Mouse (Mus musculus): ENCODE results near the gene Asb17. TPM values are rescaled to one million over a fixed set of nuclear protein-coding genes. Genes with fewer than 3 reads are reported as not detected.
A peak's percentile ranks its signal among the peaks of the same experiment; 100 is the strongest.
"Not testable (repeated sequence)": the region's sequence is repeated elsewhere in the genome, so short reads cannot be mapped to it uniquely, and the experiment has no call there.

The Asb17 gene
- total RNA-seq (2022) = not detected

DNA sequence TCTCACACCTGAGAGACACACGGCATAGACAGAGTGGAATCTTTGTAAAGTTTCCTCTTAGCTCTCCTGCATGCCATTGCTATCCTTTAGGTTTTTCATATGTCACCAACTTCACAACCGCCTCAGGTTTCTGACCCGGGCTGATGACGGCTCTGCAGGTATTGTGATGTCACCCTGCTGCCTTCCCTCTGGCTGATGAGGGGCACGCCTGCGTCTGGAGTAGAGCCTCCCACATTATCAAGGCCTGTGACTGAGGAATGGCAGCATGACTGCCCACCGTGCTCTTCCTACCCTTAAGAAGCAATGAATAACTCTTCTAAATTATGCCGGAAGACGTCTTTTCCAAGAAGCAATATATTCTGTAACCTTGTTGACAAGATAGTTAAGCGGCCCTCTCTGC is at the start of gene Asb17:
Asb17 (plus strand) TSS at position 180 of the 400 bp plus-strand sequence.
- DNase-seq (ENCODE audit: low spot score) = no peak

DNA sequence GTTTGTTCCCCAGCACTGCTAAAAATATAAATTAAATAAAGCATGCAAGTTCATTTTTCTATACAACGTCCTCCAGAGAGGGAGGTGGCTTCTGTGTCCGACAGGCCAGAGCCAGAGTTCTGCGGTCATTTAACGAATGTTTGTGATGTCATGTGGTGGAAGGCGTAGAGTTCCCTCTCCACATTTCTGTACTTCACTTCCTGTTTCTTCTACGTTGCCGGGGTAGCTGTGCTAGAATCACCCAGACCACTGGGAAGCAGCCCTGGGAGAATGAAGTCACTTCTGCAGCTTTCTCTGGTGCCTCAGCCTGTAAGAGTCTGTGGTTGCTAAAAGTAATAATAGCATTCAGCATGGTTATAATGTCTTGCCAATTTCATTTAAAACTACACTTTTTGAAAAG is 46.4 kb upstream of the Asb17 start:
- DNase-seq (ENCODE audit: low spot score) = no peak

DNA sequence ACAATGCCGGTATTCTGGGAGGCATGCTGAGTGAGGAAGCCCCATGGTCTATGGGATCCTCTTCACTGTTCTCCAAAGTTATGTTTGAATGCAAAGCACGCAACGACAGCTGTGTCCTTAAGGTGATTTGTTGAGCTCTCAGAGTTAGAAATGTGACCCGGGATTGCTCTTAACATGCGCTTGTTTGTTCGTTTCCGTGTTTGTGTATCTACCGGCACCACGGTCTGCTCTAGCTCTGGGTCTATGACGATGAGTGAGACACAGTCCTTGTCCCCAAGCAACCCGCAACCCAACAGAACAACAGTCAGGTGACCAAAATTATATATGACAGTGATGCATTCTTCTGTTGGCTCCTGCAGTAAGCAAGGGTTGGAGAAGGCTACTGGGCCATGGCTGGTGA is 44.4 kb upstream of the Asb17 start:
- no peak for DNase-seq (ENCODE audit: low spot score)

DNA sequence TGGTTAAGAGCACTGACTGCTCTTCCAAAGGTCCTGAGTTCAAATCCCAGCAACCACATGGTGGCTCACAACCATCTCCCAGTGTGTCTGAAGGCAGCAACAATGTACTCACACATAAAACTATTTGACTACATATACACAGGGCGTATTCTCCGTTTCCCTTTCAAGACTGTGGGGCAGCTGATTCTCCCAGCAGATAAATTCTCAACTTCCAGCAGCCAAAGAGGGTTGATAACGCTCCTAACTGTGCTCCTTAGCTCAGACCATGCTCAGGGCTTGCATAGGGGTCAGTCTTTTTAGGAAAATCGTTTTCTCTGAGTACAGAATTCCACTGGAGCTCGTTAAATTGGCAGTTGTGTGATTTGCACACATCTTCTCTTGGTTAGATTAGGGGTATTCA is 43.3 kb upstream of the Asb17 start:
- no peak for DNase-seq (ENCODE audit: low spot score)

DNA sequence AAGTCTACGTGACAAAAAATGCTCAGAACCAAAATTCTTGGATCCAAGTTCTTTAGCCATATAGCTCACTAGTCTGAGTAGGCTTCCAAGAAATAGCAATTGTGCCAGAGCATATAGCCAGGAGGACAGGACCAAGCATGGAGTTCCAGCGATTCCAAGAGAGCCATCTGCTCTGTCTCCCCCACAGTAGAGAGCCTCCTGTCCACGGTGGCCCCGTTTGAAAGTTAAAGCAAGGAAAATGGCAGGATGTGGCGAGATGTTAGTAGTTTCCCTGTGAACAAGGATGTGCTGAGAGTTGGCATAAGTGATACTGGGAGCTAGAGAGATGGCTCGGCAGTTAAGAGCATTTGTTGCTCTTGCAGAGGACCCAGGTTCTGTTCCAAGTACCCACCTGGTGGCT is 42.5 kb upstream of the Asb17 start:
- no peak for DNase-seq (ENCODE audit: low spot score)

DNA sequence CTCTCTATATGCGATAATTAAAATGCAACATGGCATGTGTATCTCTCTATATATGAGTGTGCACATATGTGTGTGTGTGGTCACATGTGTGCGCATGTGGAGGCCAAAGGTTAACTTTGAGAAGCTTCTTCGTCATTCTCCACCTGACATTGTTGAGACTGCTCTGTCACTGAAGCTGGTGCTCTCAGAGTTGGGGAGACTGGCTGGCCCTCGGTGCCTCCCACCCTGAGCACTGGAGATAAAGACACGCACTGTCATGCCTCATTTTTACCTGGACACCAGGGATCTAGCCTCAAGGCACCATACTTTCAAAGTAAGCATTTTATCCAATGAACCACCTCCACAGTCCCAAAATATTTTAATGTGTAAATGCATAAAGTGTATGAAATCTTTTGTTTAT is 41.4 kb upstream of the Asb17 start:
- no peak for DNase-seq (ENCODE audit: low spot score)

DNA sequence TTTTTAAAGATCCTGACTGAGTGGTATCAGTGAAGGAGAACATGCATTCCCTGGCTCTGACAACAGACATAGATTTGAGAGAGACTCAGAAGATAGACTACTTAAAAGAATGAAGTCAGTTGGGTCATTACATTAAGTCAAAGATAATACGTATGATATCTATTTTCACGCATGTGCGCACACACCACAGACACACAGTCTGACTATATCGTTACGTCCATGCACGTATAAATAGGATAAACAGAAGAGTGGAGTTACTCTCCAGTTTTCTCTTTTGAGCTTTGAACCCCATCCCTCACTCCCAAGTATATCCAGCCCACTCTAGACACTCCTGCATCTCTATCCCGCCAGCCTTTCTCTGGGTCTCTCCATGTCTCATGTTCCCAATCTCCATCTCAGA is 40.0 kb upstream of the Asb17 start:
- no peak for DNase-seq (ENCODE audit: low spot score)

DNA sequence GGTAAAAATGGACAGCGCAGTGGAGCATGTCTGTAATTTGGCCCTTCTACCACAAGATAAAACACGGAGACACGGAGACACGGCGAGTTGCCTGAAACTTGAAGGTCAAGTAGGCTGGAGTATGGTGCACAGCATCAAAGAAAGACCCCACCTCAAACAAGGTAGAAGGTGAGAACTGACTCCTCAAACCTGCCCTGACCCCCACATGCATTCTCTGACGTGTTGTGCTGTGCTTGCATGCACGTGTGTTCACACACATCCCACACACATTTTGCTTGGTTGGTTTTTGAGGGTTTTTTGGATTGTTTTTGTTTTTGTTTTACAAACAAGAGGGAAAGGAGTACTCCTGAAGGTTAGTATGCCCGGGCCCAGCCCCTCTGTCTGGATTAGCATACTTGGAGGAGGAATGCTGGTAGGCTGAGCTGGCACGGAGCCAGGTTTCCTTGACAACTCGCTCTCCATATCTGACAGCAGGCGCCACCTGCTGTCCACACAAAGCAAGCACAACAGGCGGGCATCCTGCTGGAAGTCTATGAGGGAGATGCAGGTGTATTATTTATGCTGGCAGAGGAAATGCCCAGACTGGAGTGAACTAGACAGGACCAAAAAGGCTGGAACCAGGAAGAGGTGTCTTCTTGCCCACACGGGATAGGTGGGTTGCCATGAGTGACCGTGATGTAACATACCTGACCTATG is 37.8 kb upstream of the Asb17 start:
- DNase-seq (ENCODE audit: low spot score) = peak; percentile 61

DNA sequence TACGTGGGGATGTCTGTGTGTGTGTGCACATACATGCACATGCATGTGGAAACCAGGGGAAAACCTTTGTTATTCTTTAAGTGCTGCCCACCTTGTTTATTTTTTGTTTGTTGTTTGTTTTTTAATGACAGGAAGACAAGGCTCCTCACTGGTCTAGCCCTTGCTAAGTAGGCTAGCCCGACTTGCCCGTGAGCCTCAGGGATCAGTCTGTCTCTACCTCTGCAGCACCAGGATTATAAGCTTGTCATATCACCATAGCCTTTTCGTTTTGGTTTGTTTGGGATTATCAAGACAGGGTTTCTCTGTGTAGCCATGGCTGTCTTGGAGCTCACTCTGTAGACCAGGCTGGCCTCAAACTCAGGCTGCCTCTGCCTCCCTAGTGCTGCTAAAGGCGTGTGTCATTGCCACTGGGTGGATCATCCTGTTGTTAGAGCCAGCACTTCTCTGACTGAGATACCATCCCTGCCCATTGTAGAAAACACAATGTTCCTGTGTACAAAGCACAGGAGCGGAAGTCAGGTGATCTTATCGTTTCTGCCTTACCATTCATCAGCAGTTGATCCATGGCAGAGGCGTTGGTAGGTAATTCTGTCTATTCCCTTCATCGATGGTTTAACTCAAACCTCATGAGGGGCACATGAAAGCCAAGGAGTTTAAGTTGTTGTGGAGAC is 37.1 kb upstream of the Asb17 start:
- no peak for DNase-seq (ENCODE audit: low spot score)

DNA sequence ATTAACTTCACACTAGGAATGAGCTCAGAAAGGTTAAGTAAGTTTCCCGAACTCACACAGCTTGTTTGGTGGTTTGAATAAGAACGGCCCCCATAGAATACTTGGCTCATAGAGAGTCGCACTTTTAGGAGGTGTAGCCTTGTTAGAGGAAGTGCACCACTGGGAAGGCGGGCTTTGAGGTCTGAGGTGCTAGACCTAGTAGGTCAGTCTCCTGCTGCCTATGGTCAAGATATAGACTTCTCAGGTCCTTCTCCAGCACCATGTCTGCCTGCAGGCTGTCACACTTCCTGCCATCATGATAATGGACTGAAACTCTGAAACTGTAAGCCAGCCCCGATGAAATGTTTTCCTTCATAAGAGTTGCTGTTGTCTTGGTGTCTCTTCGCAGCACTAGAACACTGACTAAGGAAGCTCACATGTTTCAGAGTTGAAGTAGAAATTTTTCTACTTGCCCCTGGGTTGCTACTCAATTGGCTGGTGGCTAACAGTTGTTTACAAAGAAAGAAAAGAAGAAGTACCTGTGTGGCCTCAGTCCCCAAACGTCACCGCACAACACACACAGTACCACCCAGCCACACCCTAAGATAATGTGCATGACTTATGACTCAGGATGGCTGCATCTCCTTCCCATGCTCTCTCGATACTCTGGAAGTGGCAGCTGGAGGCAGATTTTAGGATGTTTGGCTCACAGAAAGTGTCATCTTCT is 36.4 kb upstream of the Asb17 start:
- DNase-seq (ENCODE audit: low spot score) = no peak

DNA sequence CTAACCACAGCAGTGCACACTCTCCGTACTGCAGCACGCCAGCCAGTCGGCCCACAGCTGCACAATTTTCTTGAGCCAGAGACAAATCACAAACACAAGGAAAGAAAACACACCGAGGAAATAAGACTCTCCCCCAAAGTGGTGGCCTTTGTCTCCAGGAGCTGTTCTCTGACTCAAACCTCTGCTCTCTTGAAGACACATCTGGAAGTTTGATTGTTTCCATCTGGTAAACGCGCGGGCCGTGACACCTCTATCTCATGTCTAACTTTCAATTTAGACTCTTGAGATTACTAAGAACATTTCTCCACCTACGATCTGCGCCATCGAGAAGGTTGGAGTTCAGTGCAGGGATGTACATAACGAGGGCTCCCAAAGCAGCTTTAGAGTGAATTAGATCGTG is 35.6 kb upstream of the Asb17 start:
- DNase-seq (ENCODE audit: low spot score) = no peak

DNA sequence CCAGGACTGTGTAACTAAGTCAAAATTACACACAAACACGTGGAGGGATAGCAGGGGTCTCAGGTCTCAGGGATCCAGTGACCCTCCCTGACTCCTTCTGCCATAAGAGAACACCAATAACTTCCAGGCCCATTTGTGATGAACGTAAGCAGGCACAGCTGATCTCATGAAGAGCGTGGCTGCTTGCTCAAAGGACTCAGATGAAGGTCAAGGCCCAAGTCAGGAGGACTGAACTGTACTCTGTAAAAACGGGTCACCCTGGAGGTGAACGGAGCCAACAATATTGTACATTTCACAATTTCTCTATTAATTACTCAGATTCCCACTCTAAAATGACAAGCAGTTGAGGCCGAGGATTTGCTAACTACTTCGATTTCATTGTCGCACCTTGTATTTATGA is 30.0 kb upstream of the Asb17 start:
- no peak for DNase-seq (ENCODE audit: low spot score)

DNA sequence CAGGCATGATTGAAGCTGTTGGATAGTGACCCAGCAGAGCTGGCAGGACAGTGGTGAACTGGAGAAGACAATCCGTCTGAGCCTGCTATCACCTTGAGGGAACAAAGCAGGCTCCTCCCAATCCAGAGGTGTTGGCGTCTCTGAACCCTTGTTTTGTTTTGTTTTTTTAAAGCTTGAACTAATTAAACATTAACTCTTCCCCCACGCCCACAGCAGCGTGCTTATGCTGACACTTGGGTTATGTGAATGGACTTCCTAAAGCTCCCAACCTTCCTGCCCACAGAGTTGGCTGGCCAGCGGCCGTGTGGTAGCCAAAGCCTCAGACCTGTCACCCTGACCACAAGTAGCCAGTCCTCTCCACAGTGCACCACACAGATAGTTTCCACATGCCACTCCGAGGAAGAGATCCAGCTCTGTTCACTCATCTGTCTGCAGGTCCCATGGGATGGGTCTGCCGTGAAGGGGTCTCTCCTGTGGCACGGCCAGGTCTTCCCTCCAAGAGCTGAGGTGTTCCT is 26.6 kb upstream of the Asb17 start:
- no peak for DNase-seq (ENCODE audit: low spot score)

DNA sequence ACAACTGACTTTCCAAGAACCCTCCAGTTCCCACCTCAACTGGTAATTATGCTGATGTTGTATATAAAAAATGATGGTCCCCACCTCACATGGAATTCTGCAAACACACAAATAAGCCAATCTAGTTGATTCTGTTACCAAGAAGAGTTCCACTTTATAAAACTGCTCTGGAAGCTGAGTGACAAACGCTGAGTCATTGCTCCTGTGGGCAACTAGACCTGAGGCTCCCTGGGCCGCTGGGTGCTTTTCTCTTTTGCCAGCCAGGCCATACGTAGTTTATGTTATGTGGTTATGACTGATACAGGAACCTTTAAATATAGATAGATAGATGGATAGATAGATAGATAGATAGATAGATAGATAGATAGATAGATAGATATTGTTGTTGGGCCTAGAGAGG is 25.3 kb upstream of the Asb17 start:
- DNase-seq (ENCODE audit: low spot score) = no peak

DNA sequence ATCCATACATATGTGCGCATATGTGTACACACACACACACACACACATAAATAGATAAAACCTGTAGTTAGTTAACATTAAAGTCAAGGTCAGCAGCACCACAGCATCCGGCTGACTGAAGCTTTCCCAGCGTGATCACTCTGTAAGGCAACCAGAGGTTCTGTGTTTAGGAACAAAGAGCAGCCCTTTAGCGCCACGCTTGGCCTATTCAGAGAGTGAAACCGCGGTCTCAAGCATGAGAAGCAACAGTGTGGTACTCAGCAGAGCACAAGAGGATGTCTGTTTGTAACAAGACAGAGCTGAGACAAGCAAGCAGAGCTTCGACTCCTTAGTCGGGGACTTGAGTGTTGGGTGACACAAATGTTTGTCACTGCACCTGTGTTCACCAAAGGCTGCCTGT is 24.6 kb upstream of the Asb17 start:
- no peak for DNase-seq (ENCODE audit: low spot score)

DNA sequence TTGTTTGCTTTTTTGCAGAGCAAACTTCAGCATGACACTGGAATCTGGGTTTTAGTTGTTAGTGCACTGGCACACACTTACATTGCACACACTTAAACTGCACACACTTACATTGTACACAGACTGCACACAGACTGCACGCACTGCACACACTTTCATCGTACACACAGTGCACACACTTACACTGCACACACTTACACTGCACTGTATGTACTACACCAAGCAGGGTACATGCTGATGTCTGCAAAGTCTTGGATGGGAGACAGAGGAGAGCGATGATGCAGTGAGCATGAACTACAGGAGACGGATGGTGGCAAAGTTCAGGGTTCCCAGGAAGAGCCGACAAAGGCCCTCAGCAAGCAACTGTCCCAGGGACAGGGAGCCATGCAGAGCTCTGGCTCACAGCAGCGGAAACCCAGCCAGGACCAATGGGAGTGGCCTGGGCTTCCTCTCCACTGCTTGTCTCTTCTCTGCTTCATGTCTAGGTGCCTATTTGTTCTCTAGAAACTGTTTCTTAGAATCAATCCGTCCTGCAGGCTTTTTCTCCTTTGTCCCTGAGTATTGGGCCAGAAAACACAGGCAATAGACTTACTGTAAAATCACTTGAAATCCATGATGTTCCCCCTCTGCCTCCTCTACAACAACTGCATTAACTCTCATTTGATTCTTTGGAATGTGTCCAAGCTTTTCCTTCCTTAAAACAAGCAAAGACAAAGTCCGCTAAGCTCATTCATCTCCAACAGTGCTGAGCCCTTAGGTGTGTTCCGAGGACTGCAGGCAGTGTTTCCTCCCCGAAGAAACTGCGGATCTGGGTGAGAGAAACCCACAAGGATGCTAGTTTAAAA is 20.1 kb upstream of the Asb17 start:
- no peak for DNase-seq (ENCODE audit: low spot score)

DNA sequence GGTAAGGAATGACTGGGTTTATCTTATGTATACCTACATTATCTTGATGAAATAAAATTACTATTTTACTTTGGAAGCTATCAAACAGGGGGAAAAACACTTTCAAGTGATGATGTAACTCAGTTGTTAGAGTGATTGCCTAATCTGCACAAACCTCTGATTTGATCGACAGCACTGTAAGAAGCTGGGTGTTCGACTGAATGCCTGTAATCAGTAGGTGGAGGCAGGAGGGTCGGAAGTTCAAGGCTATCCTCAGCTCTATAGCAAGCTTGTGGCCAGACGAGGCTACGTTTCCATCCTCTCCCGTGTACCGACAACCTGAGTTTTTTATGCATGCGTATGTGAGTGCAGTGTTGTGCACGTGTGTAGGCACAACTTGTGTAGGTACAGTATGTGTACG is 18.8 kb upstream of the Asb17 start:
- no peak for DNase-seq (ENCODE audit: low spot score)

DNA sequence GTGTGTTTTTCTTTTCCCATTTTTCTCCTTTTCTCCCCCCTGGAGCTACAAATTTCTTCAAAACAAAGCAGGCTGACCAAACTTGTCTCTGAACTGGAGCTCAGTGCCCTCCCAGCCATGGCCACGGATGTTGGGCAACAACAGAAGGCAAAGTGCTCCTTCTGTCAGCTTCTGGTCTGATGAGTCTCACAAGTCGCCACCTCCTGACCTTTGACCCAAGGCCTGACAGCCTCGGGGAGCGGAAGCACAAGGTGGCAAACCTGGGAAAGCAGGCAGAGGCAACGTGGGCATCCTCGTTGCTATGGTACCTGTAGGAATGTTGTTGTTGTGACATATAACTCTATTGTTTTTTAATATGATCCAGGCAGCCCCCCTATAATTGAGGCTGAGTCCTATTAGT is 17.4 kb upstream of the Asb17 start:
- no peak for DNase-seq (ENCODE audit: low spot score)

DNA sequence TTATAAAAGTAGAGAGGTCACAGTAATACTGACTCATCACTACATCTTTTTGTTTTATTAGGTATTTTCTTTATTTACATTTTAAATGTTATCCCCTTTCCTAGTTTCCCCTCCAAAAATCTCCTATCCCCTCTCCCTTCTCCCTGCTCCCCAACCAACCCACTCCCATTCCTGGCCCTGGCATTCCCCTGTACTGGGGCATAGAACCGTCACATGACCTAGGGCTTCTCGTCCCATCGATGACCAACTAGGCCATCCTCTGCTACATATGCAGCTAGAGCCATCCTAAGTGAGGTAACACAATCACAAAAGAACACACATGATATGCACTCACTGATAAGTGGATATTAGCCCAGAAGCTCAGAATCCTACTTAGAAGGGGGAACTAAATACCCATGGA is 14.2 kb upstream of the Asb17 start:
- not testable (repeated sequence) for DNase-seq (ENCODE audit: low spot score)

DNA sequence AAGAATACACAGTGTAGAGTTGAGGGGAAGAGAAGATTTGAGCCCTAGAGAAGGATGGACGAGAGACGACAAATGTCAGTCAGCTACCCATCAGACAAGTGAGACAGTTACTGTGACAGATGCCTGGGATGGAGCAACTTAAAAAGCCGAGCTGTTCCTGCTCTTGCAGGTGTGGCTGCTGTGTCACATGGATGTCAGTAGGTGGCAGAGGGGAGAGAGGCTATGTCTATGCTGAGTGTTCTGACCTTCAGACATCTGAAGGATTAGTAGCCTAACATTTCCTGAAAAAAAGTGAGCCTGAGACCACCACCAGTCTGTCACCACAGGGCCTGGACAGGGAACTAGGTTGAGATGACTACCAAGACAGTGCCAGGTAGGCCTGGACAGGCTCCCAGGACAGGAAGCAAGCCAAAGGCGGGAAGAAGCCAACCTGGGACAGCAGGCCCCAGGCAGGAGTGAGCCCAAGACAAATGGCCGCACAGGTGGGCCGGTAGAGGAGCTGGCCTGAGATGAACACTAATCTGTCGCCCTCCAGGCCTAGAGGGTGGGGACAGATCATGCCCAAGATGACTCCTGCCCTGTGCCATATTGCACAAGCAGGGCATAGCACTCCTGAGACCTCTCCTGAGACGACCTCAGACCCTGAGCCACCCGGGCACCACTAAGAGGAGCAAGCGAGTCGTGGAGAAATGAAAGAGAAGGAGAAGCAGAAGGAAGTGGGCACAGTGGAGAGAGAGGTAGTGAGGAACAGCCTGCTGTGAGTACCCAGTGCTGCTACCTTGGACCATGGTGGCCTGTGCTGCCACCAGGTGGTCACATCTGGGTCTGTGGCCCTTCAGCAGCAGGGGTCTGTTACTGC is 12.8 kb upstream of the Asb17 start:
- no peak for DNase-seq (ENCODE audit: low spot score)

Data from heart, adult 8-10 months (tissue).